Mouse (Mus musculus) 3134 (cell line): ENCODE measurements around the gene Pde10a.

ENCODE experiments used
- DNase-seq: peaks from one replicate; pipeline ENCODE4 v3.0.0-alpha.2; 2011; ENCODE audit warnings: low spot score; ENCODE audit not compliant: insufficient read length; ENCODE audit errors: extremely low read depth

Gene Pde10a

GRCm38 (mm10) chr17:8928560-8928959, 403.4 kb downstream of the Pde10a start:
- no peak for DNase-seq

DNA sequence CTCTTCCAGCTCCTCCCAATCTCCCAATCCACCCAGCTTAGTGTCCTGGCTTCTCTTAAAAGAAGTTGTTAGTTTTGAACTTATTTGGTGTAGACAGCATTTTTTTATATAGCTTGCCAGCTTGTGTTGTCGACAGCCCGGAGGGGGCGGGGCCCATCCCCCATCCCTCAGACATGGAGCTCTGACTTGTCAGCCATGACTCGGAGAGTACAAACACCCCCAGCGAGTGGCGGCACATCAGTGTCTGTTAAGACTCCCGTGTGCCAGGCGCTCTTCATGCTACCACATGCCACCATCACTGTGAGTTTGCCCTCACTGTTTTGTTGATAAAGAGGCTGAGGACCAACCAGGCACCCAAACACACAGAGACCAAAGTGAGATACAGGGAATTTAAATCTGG, 404.5 kb downstream of the Pde10a start:
- no peak for DNase-seq

- DNase-seq: no peak
These were observed 410.4 kb downstream of the Pde10a start for GRCm38 (mm10) chr17:8935604-8936003.

DNA sequence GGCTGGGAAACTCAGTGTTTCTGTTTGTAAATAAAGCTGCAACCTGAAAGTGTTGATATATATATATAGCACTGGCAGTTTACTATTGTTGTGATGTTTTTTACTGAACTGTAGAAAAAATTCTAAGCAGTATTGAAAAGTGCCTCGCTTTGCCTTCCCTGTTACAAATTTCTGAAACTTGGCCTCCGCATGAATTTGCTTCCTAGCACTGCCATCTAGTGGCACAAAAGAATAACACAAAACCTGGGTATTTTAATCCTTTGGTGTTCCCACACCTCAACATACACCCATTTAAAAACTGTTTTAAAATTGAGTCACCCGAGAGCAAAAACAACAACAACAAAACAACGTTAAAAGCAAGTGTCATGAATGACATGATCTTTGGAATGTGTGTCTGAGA, 411.4 kb downstream of the Pde10a start:
- no peak for DNase-seq

DNA sequence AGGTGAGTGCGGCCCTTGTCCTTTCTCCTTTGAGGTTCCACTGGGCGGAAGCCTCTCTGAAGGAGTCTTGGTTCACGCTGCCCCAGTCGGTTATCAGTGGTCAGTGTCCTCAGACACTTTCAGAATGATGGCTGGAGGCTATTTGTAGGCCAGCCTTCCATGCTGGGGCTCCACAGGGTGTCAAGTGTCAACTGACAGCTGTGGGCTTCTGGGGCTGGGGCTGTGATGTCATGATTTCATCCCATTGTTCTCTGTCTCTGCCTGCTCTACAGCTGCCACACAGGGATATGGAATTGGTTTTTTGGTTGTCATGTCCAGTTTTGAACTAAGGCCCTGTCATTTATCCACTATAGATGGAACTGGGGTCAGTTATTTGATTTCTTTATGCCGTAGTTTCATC, 426.4 kb downstream of the Pde10a start:
- DNase-seq: no peak

- DNase-seq: no peak
These were observed 427.8 kb downstream of the Pde10a start for GRCm38 (mm10) chr17:8952951-8953350.

- DNase-seq: no peak
These were observed 433.0 kb downstream of the Pde10a start for GRCm38 (mm10) chr17:8958125-8958524.

DNA sequence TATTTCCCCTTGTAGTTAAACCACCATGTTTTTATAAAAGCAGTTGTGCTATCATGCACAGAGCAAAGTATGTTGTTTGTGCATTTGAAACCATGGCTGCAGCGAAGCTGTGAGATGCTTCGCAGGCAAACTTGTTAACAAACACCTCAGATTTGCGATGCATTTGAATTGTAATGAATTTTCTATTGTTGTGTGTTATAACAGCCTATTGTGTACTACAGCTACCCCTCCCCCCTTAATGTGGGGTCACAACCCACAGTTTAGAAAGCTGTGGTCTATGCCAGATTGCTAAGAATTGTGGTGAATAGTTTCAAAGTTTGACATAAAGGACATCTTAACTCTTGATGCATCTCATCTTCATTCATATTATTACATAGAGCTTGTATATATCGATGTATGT, 435.2 kb downstream of the Pde10a start:
- no peak for DNase-seq

DNA sequence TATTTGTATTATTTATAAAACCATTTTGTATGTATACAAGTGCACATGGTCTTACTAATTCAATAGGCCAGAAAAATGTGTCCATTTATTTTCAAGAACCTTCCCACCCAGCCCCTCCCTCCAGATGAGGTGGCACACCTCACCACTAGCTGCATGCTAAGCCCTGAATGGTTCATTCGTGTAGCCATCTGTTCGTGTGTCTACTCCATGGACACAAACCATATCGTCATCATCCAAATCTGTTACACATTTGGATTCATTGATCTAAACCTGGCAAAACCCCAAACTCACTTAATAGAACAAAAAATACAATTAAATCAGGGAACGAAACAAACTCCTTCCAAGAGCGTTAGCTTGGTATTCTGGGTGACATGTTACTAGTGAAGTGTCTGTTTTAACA, 435.9 kb downstream of the Pde10a start:
- DNase-seq: no peak

- no peak for DNase-seq
These were observed 436.5 kb downstream of the Pde10a start for GRCm38 (mm10) chr17:8961644-8962043.

DNA sequence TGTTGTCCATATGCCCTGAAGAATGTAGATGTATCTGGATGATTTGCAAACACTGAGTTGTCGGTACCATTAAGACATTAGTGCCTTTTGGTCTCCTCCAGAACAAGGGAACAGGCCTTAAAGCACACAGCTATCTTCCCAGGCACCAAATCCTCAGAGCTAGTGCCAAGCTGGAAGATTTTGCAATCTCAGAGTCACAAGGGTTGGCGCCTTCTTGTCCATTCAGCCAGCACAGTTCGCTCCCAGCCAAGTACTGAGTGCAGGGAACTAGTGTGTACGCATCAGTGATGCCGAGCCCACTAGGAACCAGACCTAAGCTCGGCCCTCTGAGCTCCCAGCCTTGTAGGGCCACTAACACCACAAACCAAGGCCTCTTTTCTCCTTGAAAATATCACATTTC, 440.0 kb downstream of the Pde10a start:
- DNase-seq: no peak

DNA sequence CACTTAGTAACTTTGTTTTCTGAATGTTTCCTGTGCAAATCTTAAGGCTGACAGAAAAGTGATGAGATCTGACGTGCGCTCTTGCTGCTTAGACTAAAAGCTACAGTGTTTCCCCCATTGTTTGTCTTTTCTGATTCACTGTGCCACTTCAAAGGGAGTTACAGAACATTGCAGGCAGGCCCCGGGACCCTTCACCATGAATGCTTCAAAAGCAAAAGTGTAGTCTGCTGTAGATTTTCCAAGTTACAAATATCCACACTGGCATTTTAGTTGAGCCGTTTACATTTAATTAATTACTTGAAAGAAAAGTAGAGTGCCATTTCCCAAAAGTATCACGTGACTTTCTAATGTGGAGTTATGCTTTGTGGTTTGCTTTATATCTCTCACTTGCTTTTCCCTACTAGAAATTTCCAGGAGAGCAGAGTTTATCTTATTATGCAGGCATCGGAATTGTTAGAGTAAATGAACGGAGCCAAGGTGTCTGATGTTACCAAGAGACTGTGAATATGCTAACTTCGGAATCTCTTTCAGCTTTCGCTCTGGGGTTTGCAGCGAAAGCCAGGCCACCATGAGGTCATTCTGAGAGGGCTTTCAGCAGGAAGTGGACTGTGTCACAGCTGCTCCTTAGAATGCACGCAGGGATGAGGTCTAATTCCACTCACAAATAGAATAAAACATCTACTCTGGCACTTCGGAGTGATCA, 447.1 kb downstream of the Pde10a start:
- DNase-seq: no peak

DNA sequence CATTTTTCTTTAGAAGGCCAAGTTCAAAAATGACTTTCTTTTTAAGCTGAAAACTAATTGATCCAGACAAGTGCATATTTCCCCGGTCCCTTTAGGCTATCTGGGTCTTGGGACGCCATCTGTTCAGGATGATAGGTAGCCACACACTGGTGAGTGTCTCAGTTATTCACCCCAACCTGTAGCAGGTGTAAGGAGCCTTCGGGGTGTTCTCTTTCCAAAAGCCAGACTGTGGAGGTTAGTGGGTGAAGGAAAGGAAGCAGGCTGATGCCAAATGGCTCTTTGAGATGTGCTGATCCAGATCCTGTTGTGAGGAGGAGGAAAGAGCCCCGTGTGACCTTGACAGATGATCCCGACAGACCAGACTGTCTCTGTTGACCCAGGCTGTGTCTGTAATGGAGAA, 448.2 kb downstream of the Pde10a start:
- no peak for DNase-seq

DNA sequence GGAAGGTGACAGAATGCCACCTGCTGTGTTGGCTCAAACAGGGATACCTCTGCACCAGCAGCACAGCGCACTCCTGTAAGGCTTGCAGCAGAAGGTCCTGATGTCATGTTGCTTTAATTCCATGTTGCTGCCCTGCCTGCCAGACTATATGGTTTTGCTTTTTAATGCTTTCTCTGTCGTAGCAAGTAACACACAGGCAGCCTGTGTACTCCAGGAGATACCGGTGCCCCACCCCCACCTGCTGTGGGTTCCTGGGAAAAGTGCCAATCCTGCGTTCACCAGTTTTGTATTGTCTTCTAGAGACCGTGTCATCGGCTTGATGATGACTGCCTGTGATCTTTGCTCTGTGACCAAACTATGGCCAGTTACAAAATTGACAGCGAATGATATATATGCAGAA, 449.3 kb downstream of the Pde10a start:
- no peak for DNase-seq

DNA sequence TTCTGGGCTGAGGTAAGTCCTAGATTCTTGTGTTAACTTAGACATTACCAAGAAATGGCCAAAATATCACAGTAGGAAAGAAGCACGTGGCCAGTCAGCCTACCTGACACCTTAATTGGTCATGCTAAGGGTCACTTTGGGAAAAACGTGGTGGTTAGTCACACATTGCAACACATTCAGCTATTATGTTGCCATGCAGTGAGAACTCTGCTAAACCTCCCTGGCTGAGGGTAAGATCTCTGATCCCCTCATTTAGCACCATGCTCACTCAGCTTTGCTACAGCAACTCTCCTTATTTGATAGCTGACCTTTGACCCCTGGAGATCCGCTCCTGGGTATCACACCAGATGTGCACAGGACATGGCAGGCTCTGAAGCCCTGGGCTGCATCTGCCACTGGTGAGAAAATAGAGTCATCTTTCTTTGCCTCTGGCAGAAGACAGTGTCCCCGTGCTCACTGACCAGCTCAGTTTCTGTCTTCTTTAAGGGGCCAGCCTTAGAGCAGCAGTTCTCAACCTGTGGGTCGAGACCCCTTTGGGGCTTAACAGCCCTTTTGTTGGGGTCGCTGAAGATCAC, 449.7 kb downstream of the Pde10a start:
- no peak for DNase-seq

DNA sequence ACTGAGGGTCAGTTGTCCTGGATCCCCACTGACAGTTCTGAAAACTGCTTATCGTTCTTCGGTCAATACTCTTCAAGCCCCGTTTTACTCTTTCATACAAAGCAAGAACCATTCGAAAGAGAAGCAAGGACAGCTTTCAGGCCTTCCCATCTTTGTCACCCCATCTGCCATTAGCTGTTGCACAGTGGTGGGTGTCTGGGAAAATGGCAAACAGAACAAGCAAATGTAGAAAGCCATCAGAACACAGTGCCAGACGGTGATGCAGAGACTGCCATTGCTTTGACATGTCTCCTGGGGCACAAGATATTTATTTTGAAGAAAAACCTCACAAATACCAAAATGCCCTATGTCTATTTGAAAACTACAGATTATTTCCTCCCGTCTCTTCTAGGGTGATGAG, 451.6 kb downstream of the Pde10a start:
- no peak for DNase-seq

GRCm38 (mm10) chr17:8977271-8977670, 452.1 kb downstream of the Pde10a start:
- no peak for DNase-seq

GRCm38 (mm10) chr17:8983576-8983975, 458.4 kb downstream of the Pde10a start:
- no peak for DNase-seq

DNA sequence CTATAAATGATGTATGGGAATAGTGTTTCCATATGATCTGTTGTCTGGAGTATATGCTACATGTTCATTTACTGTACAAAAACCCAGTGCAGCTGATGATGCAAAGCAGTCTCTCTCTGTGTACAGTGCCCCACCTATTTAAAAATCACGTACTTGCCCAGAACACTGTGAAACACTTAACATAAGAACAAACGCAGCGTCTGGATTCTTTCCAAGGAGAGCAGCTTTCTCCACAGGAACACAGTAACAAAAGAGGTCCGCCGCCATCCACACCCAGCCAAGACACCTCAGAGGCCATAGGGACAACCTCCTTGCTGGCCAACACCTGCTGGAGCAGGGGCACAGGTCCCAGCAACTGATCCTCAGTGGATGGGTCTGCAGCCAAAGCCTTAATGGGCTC, 460.5 kb downstream of the Pde10a start:
- no peak for DNase-seq

- no peak for DNase-seq
These were observed 461.4 kb downstream of the Pde10a start for GRCm38 (mm10) chr17:8986551-8986950.

- DNase-seq: no peak
These were observed 462.2 kb downstream of the Pde10a start for GRCm38 (mm10) chr17:8987369-8987768.

DNA sequence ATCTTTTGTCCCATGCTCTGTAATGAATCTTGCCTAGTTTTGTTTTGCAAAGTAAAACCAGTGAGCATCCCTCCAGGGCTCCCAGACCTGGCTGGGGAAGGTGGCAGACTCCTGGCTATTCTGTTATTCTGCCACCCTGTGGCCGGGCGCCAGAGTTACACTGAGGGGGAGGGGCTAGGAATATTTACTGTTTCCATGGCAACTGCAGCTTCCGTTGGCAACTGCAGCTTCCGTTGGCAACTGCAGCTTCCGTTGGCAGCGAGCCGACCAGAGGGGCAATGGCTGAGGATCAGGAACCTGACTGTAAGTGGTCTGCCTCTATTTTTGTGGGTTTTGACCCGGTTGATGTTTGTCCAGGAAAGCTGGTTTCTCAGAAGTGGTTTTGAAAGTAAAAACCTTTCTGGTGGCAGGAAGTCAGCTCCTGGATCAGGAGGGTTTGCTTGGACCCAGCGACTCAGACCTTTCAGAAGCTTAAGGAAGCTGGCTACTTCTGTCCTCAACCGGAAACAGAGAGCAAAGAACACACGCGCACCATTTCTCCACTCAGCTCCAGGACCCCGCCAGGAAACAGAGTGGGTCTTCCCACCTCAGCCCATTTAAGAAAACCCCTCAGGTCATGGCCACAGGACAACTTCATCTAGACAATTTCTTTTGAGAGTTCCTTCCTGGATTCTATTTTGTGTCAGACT, 463.1 kb downstream of the Pde10a start, which contains the start of gene 1700010I14Rik:
TSS of gene 1700010I14Rik (plus strand) at position 215 of the 689 bp plus-strand sequence.
- no peak for DNase-seq
